Mouse (Mus musculus) urinary bladder, adult 18-20 months (tissue): Measurements from ENCODE around the gene Ppan.

Experiments
- DNase-seq, 2 experiments: peaks; one replicate each; pipeline ENCODE4 v3.0.0; 2022; ENCODE audit warnings: low spot score in 2 of 2, mixed read lengths in 2 of 2

Gene Ppan

GRCm38 (mm10) chr9:20887704-20888385 is at the start of gene Ppan:
Ppan (plus strand) TSS chr9:20888175.
- peak; percentile 84 to 93 for DNase-seq

DNA sequence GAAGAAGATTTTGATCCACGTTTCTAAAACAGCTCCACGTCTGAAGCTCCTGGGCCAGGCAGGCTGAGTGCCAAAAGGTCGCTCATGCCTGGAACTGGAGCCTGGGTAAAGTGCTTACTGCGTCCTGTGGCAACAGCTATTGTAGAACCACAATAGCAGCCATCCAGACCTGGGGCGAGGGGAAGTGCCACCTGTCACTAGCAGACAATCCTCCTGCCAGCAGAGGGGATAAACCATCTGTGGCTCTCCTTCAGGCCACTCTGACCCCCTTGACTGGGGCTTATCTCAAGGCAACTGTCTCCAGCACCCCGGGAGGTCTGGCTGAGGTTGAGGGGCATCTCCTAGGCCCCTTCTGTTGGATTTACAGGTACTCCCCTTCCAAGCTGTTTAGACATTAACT is 49.0 kb upstream of the Ppan start:
- DNase-seq, result no peak

DNA sequence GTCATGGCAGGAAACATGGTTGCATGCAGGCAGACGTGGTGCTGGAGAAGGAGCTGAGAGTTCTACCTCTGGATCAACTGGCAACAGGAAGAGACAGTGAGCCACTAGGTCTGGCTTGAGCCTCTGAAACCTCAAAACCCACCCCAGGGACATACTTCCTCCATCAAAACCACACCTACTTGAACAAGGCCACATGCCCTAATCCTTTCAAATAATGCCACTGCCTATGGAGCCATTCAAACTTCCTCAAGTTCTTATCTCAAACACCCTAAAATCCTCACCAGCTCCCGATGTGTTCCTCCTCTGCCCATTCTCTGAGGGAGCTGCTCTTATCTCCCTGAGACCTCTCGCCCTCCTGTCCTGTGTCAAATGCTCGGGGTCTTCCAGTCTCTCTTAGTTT is 45.8 kb upstream of the Ppan start:
- no peak for DNase-seq

GRCm38 (mm10) chr9:20842670-20843069 is 45.3 kb upstream of the Ppan start:
- DNase-seq, result no peak

GRCm38 (mm10) chr9:20850179-20850578 is 37.8 kb upstream of the Ppan start:
- no peak for DNase-seq

DNA sequence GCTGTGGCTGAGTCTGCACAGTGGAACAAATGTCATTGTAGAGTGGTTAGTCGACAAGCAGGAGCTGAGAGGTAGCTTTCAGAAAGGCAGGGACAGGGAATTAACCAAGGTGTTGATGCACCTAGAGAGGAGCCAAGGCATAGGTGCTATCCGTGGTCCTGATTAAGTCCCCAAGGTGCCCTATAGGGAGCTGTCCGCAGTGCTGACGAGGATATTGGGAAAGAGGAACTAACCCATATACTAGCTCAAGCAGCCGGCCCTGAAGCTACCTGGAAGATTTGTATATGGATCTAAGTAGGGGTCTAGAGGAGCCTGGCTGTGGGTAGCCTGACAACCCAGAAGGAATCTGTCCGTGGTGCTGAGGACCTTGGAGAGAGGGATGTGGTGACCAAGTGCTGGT is 30.8 kb upstream of the Ppan start:
- DNase-seq, result no peak

DNA sequence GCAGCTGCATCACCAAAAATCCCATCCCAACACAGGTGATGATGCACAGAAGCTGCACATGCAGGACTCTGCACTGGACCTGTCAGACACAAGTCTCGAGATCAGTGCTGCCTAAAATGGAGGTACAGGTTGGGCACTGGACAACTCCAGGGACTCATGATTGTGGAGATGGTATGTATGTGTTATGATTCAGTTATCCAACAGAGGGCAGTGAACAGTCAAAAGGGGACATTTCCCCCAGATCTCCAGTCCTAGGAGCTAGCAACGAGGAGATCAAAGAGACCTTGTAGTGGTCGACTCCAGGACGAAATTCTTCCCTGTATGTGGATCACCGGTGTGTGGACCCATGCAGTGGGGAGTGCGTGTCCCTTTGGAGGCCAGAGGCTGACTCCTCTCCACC is 28.0 kb upstream of the Ppan start:
- DNase-seq, result no peak

- DNase-seq, result no peak
These were observed 26.2 kb upstream of the Ppan start for GRCm38 (mm10) chr9:20861821-20862220.

DNA sequence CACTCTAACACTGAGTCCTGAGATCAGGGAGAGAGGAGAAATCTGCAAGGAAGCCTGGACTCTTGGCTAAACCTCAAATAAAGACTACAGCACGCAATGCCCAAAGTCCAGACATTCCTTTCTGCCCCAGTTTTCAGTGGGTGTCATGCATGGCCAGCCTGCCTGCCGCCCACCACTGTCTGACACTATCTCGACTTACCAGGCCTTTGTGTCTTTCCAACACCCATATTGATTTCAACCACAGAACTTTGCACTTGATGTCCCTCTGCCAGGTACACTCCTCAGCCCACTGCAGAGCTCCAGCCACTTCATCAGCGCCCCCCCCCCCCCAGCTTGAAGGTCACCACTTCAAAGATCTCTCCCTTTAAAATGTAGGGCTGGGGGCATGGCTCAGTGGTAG is 25.8 kb upstream of the Ppan start:
- no peak for DNase-seq

- no peak for DNase-seq
These were observed 21.1 kb upstream of the Ppan start for GRCm38 (mm10) chr9:20866879-20867278.

- DNase-seq, result peak in 1 of 2 experiments; percentile 50
These were observed 19.4 kb upstream of the Ppan start, which contains the start of gene A230050P20Rik for GRCm38 (mm10) chr9:20868448-20869001. A230050P20Rik (plus strand) TSS chr9:20868642.

DNA sequence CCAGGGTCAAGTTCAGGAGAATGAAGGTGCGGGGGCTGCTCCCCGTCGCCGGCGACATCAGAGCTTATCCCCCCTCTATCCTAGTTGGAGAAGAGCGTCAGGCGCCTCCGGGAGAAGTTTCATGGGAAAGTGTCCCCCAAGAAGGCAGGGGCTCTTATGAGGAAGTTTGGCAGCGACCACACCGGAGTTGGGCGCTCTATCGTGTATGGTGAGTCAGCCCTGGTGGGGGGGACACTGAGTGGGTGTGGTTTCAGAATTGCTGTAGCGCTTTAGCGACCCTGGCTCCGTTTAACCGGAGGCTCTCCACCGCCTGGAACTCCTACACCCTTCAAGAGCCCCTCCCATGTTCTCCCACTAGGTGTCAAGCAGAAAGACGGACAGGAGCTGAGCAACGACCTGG is 18.7 kb upstream of the Ppan start:
- no peak for DNase-seq

DNA sequence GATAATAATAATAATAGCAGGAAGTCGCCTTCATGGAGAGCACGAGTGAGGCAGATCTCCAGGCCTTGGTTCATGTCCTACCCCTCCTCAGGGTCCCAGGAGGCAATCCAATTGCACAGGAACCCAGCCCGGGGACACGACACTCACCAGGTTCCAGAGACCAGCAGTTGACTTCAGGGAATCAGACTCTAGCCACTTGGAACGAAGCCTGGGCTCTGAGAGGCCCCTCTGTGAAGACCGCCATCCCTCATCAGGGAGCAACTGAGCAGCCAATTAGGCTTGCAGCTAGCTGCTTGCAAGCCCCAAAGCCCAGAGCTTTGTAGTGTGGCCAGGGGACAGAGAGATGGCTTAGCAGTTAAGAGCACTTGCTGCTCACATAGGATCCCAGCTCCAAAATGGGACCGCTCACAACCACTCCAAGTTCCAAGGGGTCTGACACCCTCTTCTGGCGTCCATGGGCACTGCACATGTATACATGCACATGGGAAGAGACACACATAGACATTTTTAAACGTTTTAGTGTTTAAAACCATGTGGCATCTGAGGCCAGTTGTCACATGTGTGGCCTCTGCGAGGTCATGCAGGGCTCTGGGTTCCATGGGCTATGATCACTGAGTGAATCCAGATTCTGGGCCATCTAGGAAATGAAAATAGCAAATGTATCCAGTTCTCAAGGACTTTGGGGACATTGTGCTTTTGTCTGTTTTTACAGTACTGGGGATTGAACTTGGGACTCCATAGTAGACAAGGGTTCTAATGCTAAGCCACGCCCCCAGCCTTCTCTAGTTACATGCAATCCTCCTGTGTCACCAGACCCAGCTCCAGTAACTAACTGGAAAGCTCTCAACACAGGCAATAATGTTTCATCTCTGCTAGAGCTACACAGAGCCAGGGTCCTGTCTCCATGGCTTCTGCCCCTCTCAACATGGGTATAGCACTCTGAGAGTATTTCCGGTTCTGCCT is 17.5 kb upstream of the Ppan start:
- DNase-seq, result no peak

DNA sequence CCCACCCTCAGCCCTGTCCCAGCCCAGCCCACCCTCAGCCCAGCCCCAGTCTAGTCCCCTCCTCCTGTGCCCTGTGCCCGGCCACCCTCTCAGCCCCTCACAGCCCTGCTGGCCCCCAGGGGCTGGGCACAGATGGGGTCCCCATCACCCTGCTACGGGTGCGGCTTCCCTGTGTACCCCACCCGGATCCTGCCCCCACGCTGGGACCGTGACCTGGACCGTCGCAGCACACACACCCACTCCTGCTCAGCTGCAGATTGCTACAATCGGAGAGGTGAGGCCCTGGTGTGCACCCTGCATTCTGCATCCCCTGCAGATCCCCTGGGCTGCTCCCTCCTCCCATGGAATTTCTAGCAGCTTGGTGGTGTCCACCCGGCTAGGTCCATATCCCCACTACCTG is 15.0 kb upstream of the Ppan start:
- DNase-seq, result no peak

DNA sequence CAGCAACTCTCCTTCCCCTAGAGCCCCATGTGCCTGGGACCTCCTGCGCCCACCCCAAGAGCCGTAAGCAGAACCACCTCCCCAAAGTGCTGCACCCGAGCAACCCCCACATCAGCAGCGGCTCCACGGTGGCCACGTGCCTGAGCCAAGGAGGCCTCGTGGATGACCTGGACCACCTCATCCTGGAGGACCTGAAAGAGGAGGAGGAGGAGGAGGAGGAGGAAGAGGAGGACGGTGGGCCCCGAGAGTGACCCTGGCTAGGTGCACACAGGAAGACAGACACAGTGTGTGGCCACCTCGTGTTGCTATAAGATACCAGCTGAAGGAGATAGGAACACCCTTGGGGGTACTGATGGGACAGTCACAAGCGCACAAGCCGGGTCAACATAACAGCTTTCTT is 14.5 kb upstream of the Ppan start:
- no peak for DNase-seq

DNA sequence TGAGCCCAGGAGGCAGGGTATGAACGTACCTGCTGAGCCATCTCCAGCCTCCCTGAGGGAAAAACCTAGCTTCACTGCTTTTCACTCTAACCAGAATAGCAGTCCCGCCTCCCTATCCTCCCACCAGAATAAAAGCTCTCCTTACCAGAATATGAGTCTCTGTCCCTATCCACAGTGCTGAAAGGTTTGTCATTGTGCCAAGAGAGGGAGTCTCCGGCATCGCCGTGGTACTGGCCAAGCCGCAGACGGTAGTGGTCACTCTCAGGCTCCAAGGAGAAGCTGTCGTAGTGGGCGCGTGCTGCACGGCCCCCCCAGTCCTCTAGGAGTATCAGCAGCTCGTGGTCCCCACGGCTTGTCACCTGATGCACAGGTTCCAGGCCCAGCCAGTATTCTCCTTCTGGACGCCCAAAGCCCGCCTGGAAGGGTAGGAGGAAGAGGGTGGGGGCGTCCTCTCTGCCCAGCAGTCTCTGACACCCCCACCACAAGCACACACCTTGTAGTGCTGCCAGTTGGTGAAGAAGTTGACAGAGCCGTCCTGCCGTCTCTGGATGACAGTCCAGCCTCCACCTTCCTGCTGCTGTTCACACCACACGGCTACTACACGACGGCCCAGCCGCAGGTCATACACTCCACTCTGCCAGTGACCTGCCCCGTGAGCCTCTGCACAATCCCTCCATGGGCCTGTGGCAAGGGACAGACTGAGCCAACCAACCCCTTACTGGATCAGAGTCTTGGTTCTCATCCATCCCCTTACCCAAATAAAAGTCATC is 12.8 kb upstream of the Ppan start:
- DNase-seq, result no peak

- no peak for DNase-seq
These were observed 11.5 kb upstream of the Ppan start for GRCm38 (mm10) chr9:20876318-20877117.

- DNase-seq, result no peak
These were observed 10.6 kb upstream of the Ppan start for GRCm38 (mm10) chr9:20877118-20878040.

DNA sequence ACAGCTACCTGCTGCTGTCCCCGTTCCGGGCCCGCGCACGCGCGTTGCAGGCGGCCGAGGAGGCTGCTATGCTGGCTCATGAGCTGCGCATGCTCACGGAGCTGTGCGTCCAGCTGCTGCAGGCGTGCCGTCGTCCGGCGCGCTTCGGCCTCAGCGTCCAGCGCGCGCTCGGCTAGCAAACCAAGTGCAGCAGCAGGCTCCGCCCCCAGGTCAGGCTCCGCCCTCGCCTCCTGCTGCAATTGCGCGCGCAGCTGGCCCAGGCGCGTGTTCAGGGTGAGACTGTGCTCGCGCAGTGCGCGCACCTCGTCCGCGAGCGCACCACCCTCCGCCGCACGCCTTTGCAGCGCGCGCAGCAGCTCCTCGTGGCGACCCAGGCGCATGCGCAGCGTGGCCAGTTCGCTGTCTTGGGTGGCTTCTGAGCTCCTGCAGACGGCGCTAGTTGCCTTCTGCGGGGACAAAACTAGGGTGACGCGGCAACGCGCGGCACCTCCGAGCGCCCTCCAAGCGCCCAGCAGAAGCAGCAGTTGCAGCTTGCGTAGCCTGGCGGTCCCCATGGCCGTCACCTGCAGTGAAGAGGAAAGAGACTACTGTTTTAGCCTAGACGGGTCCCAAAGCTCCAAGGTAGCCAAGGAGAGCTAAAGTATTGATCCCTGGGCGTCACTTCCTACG is 9.8 kb upstream of the Ppan start:
- peak; percentile 99 for DNase-seq
